Mouse (Mus musculus): ENCODE measurements at regions not wholly inside any gene's neighbourhood (a gene's known extent, or its start where the extent isn't known, plus 50 kb on each side); places are given as distances from the start of the nearest gene placed in this dataset.

DNA sequence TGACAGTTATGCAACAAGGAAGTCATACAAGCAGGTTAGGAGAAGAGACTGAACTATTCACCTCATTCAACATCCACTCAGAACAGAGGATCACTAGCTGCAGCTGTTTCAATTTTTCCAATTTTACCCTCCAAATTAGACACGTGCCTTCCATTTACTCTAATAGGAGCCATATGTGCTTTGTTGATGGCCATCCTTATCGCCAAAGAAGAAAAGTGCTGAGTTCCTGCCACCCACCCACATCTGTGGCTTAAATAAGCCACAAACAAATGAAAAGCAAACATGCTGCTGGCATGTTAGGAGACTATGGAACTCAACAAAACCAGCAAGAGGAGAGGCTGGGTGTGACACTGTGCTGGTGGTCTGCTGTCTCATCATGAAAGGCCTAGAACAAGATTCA, 1786.1 kb downstream of the 9330182O14Rik start:
- no peak for DNase-seq
- Histone ChIP-seq H3K4me1 (replicated peaks; ENCODE audit: control insufficient read depth, insufficient read depth, low read length) (no peaks in the 10 kb centered on the region), H3K27ac (ENCODE audit: control insufficient read depth, insufficient read depth, low read length) (no peak overlapping the region), H3K36me3 (ENCODE audit: control insufficient read depth, insufficient read depth, low read length) (no peaks in the 10 kb centered on the region), H3K27me3 (ENCODE audit: control insufficient read depth, insufficient read depth, low read length) (no peaks in the 10 kb centered on the region), H3K4me3 (ENCODE audit: control insufficient read depth, insufficient read depth, low read length) (no peak overlapping the region)
- 19% methylated on average over 2 of the region's 2 CpGs for WGBS
- TF ChIP-seq POLR2A (IDR thresholded peaks at IDR 0.05; ENCODE audit: control insufficient read depth, extremely low read depth, insufficient read depth, low read length, poor library complexity), result no peak
- TF ChIP-seq CTCF (IDR thresholded peaks at IDR 0.05; ENCODE audit: borderline replicate concordance, control insufficient read depth, extremely low read depth, insufficient read depth, low read length, poor library complexity), result no peak

DNA sequence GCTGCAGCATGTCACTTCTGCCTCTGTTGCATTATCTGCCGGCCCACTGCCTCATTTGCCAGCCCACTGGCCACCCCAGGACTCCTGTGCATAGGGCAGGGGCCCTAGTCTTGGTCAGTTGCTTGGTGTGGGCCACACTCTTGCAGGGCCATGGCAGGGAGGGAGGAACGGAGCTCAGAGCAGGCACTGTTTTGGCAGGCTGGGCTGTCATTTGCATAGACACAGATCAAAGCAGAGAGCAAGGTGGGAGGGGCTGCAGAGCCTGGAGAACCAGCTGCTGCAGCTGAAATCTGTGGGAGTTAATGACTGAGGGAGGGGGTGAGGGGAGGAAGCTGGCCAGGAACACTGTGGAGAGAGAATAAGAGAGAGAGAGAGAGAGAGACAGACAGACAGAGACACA, 1802.5 kb downstream of the 9330182O14Rik start:
- Histone ChIP-seq H3K4me1 (replicated peaks; ENCODE audit: control insufficient read depth, insufficient read depth, low read length) (no peaks in the 10 kb centered on the region), H3K4me3 (ENCODE audit: control insufficient read depth, insufficient read depth, low read length) (no peak overlapping the region), H3K27me3 (ENCODE audit: control insufficient read depth, insufficient read depth, low read length) (no peaks in the 10 kb centered on the region), H3K27ac (ENCODE audit: control insufficient read depth, insufficient read depth, low read length) (no peak overlapping the region), H3K36me3 (ENCODE audit: control insufficient read depth, insufficient read depth, low read length) (no peaks in the 10 kb centered on the region)
- TF ChIP-seq CTCF (IDR thresholded peaks at IDR 0.05; ENCODE audit: borderline replicate concordance, control insufficient read depth, extremely low read depth, insufficient read depth, low read length, poor library complexity) (no peak), POLR2A (IDR thresholded peaks at IDR 0.05; ENCODE audit: control insufficient read depth, extremely low read depth, insufficient read depth, low read length, poor library complexity) (no peak)
- WGBS, result 73% methylated on average over 2 of the region's 2 CpGs
- DNase-seq, result no peak

DNA sequence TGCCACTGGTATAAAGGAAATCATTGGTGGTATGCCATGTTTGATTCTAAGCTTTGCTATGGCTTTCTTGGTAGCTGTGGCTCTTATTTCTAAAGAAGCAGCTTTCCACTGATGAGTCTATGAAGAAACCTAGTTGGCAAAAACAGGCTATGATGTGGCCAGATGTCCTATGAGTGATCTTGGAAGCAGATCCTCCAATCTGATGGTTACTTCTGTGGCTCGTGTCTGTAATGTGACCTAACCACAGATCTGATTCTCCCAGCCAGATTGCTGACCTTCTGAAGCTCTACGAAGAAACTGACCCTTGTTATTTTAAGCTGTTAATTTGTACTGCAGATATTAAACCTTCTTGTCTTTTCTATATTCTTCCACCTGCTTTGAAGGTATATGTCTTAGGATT, 1811.1 kb downstream of the 9330182O14Rik start:
- 88% methylated on average over 2 of the region's 2 CpGs for WGBS

DNA sequence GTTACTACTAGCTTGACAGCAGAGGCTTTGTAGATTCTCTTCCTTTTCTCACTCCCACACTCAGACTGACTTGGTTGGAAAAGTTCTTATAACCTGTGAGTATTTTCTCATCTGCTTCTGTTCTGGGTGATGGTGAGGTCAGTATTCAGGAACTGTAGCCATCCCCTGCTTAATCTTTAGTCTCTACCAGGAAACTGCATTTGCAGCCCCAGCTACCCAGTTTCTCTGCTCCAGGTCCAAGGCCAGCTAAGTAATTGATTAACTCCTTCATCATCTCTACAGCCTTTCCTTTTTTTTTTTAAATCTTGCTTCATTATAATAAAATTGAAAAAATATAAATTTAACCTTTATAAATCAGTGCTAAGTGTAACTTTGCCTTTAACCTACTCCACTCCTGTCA, 1813.7 kb downstream of the 9330182O14Rik start:
- Histone ChIP-seq H3K4me1 (replicated peaks; ENCODE audit: control insufficient read depth, insufficient read depth, low read length) (no peaks in the 10 kb centered on the region), H3K36me3 (ENCODE audit: control insufficient read depth, insufficient read depth, low read length) (no peaks in the 10 kb centered on the region), H3K27me3 (ENCODE audit: control insufficient read depth, insufficient read depth, low read length) (no peaks in the 10 kb centered on the region), H3K4me3 (ENCODE audit: control insufficient read depth, insufficient read depth, low read length) (no peak overlapping the region), H3K27ac (ENCODE audit: control insufficient read depth, insufficient read depth, low read length) (no peak overlapping the region)
- DNase-seq, result no peak
- TF ChIP-seq CTCF (IDR thresholded peaks at IDR 0.05; ENCODE audit: borderline replicate concordance, control insufficient read depth, extremely low read depth, insufficient read depth, low read length, poor library complexity), result no peak
- no peak for TF ChIP-seq POLR2A (IDR thresholded peaks at IDR 0.05; ENCODE audit: control insufficient read depth, extremely low read depth, insufficient read depth, low read length, poor library complexity)

More for the DNA sequence above, 1811.1 kb downstream of the 9330182O14Rik start:
- Histone ChIP-seq H3K27me3 (ENCODE audit: control insufficient read depth, insufficient read depth, low read length) (no peaks in the 10 kb centered on the region), H3K36me3 (ENCODE audit: control insufficient read depth, insufficient read depth, low read length) (no peaks in the 10 kb centered on the region), H3K4me1 (replicated peaks; ENCODE audit: control insufficient read depth, insufficient read depth, low read length) (no peaks in the 10 kb centered on the region), H3K4me3 (ENCODE audit: control insufficient read depth, insufficient read depth, low read length) (no peak overlapping the region), H3K27ac (ENCODE audit: control insufficient read depth, insufficient read depth, low read length) (no peak overlapping the region)
- DNase-seq, result no peak
- TF ChIP-seq CTCF (IDR thresholded peaks at IDR 0.05; ENCODE audit: borderline replicate concordance, control insufficient read depth, extremely low read depth, insufficient read depth, low read length, poor library complexity) (no peak), POLR2A (IDR thresholded peaks at IDR 0.05; ENCODE audit: control insufficient read depth, extremely low read depth, insufficient read depth, low read length, poor library complexity) (no peak)

DNA sequence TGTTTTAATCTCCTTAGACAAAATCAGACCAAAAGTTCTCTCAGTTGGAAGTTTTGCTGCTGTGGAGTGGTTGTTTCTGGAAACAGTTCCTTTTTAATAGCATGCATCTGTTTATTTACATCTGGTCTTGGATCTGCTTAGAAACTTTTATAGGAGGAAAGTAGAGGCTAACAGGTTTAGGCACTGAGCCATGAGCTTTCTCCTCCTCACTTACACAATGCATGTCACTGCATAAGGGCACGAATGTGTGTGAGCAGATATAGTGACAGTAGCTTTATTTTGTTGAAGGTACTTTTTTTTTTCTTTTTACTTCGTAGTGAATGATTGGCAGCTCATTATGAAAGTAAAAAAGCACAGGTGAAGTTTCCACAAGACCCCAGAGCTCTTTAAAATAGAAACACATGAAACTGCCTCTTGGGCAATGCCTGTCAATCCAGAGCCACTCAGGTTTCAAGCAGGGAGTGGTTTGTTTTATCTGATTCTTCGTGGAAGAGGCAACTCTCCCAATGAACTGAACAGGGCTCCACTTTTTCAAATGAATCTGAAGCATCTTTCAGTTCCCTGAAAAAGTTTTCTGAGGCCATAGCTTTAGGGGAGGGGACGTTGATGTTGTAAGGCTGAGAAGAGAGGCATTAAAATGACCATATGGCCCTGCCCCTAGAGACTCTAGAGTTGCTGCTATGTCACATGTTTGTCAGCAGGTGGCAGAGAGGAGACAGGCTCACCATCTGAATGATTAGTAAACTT, 1814.4 kb downstream of the 9330182O14Rik start:
- H3K36me3 ChIP-seq (ENCODE audit: control insufficient read depth, insufficient read depth, low read length), result no peaks in the 10 kb centered on the region
- no peak for DNase-seq
- TF ChIP-seq POLR2A (IDR thresholded peaks at IDR 0.05; ENCODE audit: control insufficient read depth, extremely low read depth, insufficient read depth, low read length, poor library complexity) (no peak), CTCF (IDR thresholded peaks at IDR 0.05; ENCODE audit: borderline replicate concordance, control insufficient read depth, extremely low read depth, insufficient read depth, low read length, poor library complexity) (no peak)
- no peaks in the 10 kb centered on the region for H3K27me3 ChIP-seq (ENCODE audit: control insufficient read depth, insufficient read depth, low read length)
- no peak overlapping the region for H3K27ac ChIP-seq (ENCODE audit: control insufficient read depth, insufficient read depth, low read length)
- no peaks in the 10 kb centered on the region for H3K4me1 ChIP-seq (replicated peaks; ENCODE audit: control insufficient read depth, insufficient read depth, low read length)
- no peak overlapping the region for H3K4me3 ChIP-seq (ENCODE audit: control insufficient read depth, insufficient read depth, low read length)
- 62% methylated on average over 4 of the region's 4 CpGs for WGBS

DNA sequence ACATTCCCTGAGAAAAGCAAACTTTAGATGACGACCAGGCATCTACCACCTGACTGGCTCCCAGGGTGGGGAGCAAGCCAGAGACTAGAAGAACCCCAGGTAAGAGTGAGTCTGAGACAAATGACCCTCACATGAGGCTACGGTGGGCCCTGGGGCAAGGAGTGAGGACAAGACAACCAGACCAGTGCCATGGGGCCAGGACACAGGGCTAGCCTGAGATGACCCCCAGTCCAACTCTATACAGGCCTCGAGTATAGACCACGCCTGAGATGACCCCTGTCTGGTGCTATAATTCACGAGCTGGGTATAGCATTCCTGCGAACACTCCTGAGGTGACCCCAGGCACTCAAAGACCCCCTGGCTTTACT, 1814.9 kb downstream of the 9330182O14Rik start:
- Histone ChIP-seq H3K4me3 (ENCODE audit: control insufficient read depth, insufficient read depth, low read length) (no peak overlapping the region), H3K36me3 (ENCODE audit: control insufficient read depth, insufficient read depth, low read length) (no peaks in the 10 kb centered on the region), H3K4me1 (replicated peaks; ENCODE audit: control insufficient read depth, insufficient read depth, low read length) (no peaks in the 10 kb centered on the region), H3K27ac (ENCODE audit: control insufficient read depth, insufficient read depth, low read length) (no peak overlapping the region), H3K27me3 (ENCODE audit: control insufficient read depth, insufficient read depth, low read length) (no peaks in the 10 kb centered on the region)
- peak; percentile 8 for DNase-seq
- no peak for TF ChIP-seq CTCF (IDR thresholded peaks at IDR 0.05; ENCODE audit: borderline replicate concordance, control insufficient read depth, extremely low read depth, insufficient read depth, low read length, poor library complexity)
- no peak for TF ChIP-seq POLR2A (IDR thresholded peaks at IDR 0.05; ENCODE audit: control insufficient read depth, extremely low read depth, insufficient read depth, low read length, poor library complexity)
- 77% methylated on average over 6 of the region's 6 CpGs for WGBS

DNA sequence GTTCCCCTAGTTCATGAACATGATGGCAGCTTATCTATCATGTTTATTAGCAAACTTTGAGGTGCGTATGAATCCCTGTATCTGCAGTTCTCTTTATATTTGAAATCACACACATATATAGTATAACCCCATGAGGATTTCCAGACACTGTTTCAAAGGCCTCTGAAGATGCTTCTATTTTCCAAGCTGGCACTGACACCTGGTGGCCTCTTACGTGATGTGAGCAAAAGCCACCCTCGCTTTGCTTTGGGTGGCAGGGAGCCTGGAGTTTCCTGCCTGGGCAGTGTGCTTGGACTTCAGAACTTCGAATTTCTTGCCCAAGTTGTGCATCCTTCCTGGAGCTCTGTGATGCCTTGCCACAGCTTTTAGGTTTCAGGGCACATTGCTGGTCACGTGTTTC, 1817.1 kb downstream of the 9330182O14Rik start:
- TF ChIP-seq CTCF (IDR thresholded peaks at IDR 0.05; ENCODE audit: borderline replicate concordance, control insufficient read depth, extremely low read depth, insufficient read depth, low read length, poor library complexity) (0 out of 2 replicates have a peak, but pooled peaks have one; percentile 34), POLR2A (IDR thresholded peaks at IDR 0.05; ENCODE audit: control insufficient read depth, extremely low read depth, insufficient read depth, low read length, poor library complexity) (no peak)
- no peaks in the 10 kb centered on the region for H3K4me1 ChIP-seq (replicated peaks; ENCODE audit: control insufficient read depth, insufficient read depth, low read length)
- no peak overlapping the region for H3K27ac ChIP-seq (ENCODE audit: control insufficient read depth, insufficient read depth, low read length)
- 72% methylated on average over 5 of the region's 5 CpGs for WGBS
- H3K4me3 ChIP-seq (ENCODE audit: control insufficient read depth, insufficient read depth, low read length), result no peak overlapping the region
- peak; percentile 25 for DNase-seq
- H3K27me3 ChIP-seq (ENCODE audit: control insufficient read depth, insufficient read depth, low read length), result no peaks in the 10 kb centered on the region
- no peaks in the 10 kb centered on the region for H3K36me3 ChIP-seq (ENCODE audit: control insufficient read depth, insufficient read depth, low read length)

All from thymus, adult 2 months (tissue).